10 mouse cellular contexts compared by ENCODE assay signal in genomic region chr19:56342006-56342405, GRCm38 (mm10). TPM values are rescaled to one million over a fixed set of nuclear protein-coding genes. Genes with fewer than 3 reads are reported as not detected.
A peak's percentile ranks its signal among the peaks of the same experiment; 100 is the strongest.
DNase-seq lines count a peak whose midpoint lies in the region; ATAC-seq lines count a peak whose summit lies in the region.
"Had no signal": no experiment of that assay in that cellular context is flagged by ENCODE, and none has a peak within 500 bp of the region (broad histone marks: within the 10 kb centered on the region; RNA-seq: fewer than 3 reads in every experiment).

No protein-coding gene starts in this region.

- no peak overlapping the region for H3K27ac ChIP-seq in kidney, embryonic 15.5 days
- H3K27ac ChIP-seq in intestine, embryonic 15.5 days: no peak overlapping the region

- no peak overlapping the region for H3K9ac ChIP-seq in kidney, embryonic 15.5 days
- H3K9ac ChIP-seq in intestine, embryonic 15.5 days: no peak overlapping the region

- whole genome bisulfite sequencing in kidney, embryonic 15.5 days: 82% methylated on average over 8 of the region's 8 CpGs
- 81% methylated on average over 8 of the region's 8 CpGs for WGBS in intestine, embryonic 15.5 days

- H3K4me3 ChIP-seq in kidney, embryonic 15.5 days (replicated peaks): no peak overlapping the region
- no peak overlapping the region for H3K4me3 ChIP-seq in intestine, embryonic 15.5 days (replicated peaks)
- H3K4me3 ChIP-seq: midbrain, embryonic 10.5 days had no signal

- no peaks in the 10 kb centered on the region for H3K4me1 ChIP-seq in kidney, embryonic 15.5 days
- no peaks in the 10 kb centered on the region for H3K4me1 ChIP-seq in intestine, embryonic 15.5 days (replicated peaks)

- H3K9me3 ChIP-seq in kidney, embryonic 15.5 days (replicated peaks): no peaks in the 10 kb centered on the region
- H3K9me3 ChIP-seq in intestine, embryonic 15.5 days: no peaks in the 10 kb centered on the region
- H3K9me3 ChIP-seq: midbrain, embryonic 10.5 days had no signal

- DNase-seq in kidney, adult 18-20 months: peak; percentile 32
- DNase-seq in adrenal gland, postnatal 14 days: peak; percentile 92
- DNase-seq in gastrocnemius, postnatal 10 days: peak; percentile 70
- DNase-seq in lung, postnatal 14 days: peak; percentile 37
- no peak for DNase-seq in thymus, postnatal 0 days (ENCODE audit: low spot score)
- no peak for DNase-seq in right cerebral cortex, adult 18-20 months

- ATAC-seq in kidney, embryonic 15.5 days (replicated peaks; ENCODE audit: low FRiP score): no peak
- no peak for ATAC-seq in intestine, embryonic 15.5 days

- peaks cover 5% of the 10 kb centered on the region for H3K27me3 ChIP-seq in kidney, embryonic 15.5 days
- no peaks in the 10 kb centered on the region; the same call in 1 of the 2 replicates for H3K27me3 ChIP-seq in intestine, embryonic 15.5 days (replicated peaks)

- H3K36me3 ChIP-seq in kidney, embryonic 15.5 days: no peaks in the 10 kb centered on the region
- H3K36me3 ChIP-seq in intestine, embryonic 15.5 days: no peaks in the 10 kb centered on the region
- H3K36me3 ChIP-seq: midbrain, embryonic 10.5 days had no signal

- H3K4me2 ChIP-seq in kidney, embryonic 15.5 days: no peak overlapping the region
- H3K4me2 ChIP-seq in intestine, embryonic 15.5 days (replicated peaks): no peak overlapping the region

RNA-seq across cellular contexts. Expression of gene Nrap, which starts 47.8 kb away (rescaled TPM):
- 0.36 and 0.55 TPM in 2 replicates for polyA plus RNA-seq in kidney, embryonic 15.5 days (2015; fragmentation: Nextera tagmentation; extraction: Ambion mirVana)
- total RNA-seq in adrenal gland, postnatal 14 days (2021): 0.11 TPM in 2 replicates
- total RNA-seq in gastrocnemius, postnatal 10 days (2021): 100 to 1,000 TPM; 478 to 505 TPM
- polyA plus RNA-seq in thymus, postnatal 0 days (2015; fragmentation: Nextera tagmentation; extraction: Ambion mirVana): 0.15 and 0.22 TPM in 2 replicates
- polyA plus RNA-seq in intestine, embryonic 15.5 days (2015; fragmentation: Nextera tagmentation; extraction: Ambion mirVana): 0.20 and 0.32 TPM in 2 replicates
- polyA plus RNA-seq: embryonic facial prominence, embryonic 11.5 days had no signal

RNA-seq across cellular contexts. Expression of gene Casp7, which starts 54.9 kb away (rescaled TPM):
- 26.1 and 27.0 TPM in 2 replicates for polyA plus RNA-seq in kidney, embryonic 15.5 days (2015; fragmentation: Nextera tagmentation; extraction: Ambion mirVana)
- 13.7 and 15.7 TPM in 2 replicates for total RNA-seq in adrenal gland, postnatal 14 days (2021)
- 10 to 100 TPM in 1 of 2 experiments, 1 to 10 TPM in 1; 9.9 to 12.9 TPM for total RNA-seq in gastrocnemius, postnatal 10 days (2021)
- 35.1 and 36.5 TPM in 2 replicates for polyA plus RNA-seq in thymus, postnatal 0 days (2015; fragmentation: Nextera tagmentation; extraction: Ambion mirVana)
- polyA plus RNA-seq in intestine, embryonic 15.5 days (2015; fragmentation: Nextera tagmentation; extraction: Ambion mirVana): 35.5 and 37.1 TPM in 2 replicates

RNA-seq across cellular contexts. Expression of gene Habp2, which starts 55.1 kb away (rescaled TPM):
- polyA plus RNA-seq in kidney, embryonic 15.5 days (2015; fragmentation: Nextera tagmentation; extraction: Ambion mirVana): 30.8 and 31.2 TPM in 2 replicates
- 0.86 and 19.1 TPM in 2 replicates for total RNA-seq in adrenal gland, postnatal 14 days (2021)
- under 1 TPM in 1 of 2 experiments, not detected in 1; 0.11 TPM for total RNA-seq in gastrocnemius, postnatal 10 days (2021)
- polyA plus RNA-seq in thymus, postnatal 0 days (2015; fragmentation: Nextera tagmentation; extraction: Ambion mirVana): 0.14 and 0.20 TPM in 2 replicates
- polyA plus RNA-seq in intestine, embryonic 15.5 days (2015; fragmentation: Nextera tagmentation; extraction: Ambion mirVana): 15.2 and 19.6 TPM in 2 replicates
- polyA plus RNA-seq: embryonic facial prominence, embryonic 11.5 days had no signal

Comparison
In these comparisons a context has a peak if more than half of its experiments do, and no peak if none do; other contexts are left out.
1. DNase-seq: peak in kidney, adult 18-20 months (single experiment), adrenal gland, postnatal 14 days (single experiment), gastrocnemius, postnatal 10 days (single experiment) and lung, postnatal 14 days (single experiment); none in thymus, postnatal 0 days (single experiment) and right cerebral cortex, adult 18-20 months (single experiment).
2. RNA of gene Habp2, which starts 55.1 kb away (polyA plus RNA-seq): 30.8 to 31.2 TPM in kidney, embryonic 15.5 days and 15.2 to 19.6 TPM in intestine, embryonic 15.5 days; 0.14 to 0.20 TPM in thymus, postnatal 0 days; every median in the first group is over 10 times any median in the second.